Mouse (Mus musculus): ENCODE results near the gene Myt1l.

The Myt1l gene

GRCm38 (mm10) chr12:29953999-29954398 lies 425.8 kb downstream of the Myt1l start:
- no peak for DNase-seq (ENCODE audit: low read depth, low spot score)

GRCm38 (mm10) chr12:29954464-29954863 lies 426.3 kb downstream of the Myt1l start:
- DNase-seq (ENCODE audit: low read depth, low spot score), result no peak

- DNase-seq (ENCODE audit: low read depth, low spot score), result no peak
Measured at GRCm38 (mm10) chr12:29956969-29957368, 428.8 kb downstream of the Myt1l start.

GRCm38 (mm10) chr12:29958637-29959036 lies 430.5 kb downstream of the Myt1l start:
- no peak for DNase-seq (ENCODE audit: low read depth, low spot score)

GRCm38 (mm10) chr12:29961041-29961440 lies 432.9 kb downstream of the Myt1l start:
- no peak for DNase-seq (ENCODE audit: low read depth, low spot score)

- DNase-seq (ENCODE audit: low read depth, low spot score), result no peak
Measured at GRCm38 (mm10) chr12:29965016-29965415, 436.8 kb downstream of the Myt1l start.

- DNase-seq (ENCODE audit: low read depth, low spot score), result no peak
Measured at GRCm38 (mm10) chr12:29971795-29972464, 443.7 kb downstream of the Myt1l start.

GRCm38 (mm10) chr12:29972533-29972932 lies 444.3 kb downstream of the Myt1l start:
- DNase-seq (ENCODE audit: low read depth, low spot score), result no peak

All from mesoderm, embryonic 11.5 days (tissue).